Mouse (Mus musculus): Measurements from ENCODE around the gene Rspo1.

DNA sequence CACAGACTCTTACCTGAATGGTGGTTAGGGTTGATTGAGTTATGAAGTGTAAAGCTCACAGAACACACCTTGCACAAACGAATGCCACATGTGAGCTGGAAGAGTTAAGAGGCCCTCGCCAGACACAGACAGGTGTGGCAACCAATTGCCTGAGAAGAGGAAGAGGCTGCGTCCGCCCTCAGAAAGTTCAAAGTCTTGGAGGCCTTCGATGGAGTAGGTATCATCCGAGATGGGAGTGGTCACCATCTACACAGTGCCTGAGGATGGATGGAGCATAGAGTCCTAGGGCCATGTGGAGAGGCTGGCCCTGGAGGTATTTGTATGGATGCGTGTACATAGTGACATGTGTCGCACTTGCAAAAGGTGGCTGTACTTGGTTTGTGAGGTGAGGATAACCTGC is 15.1 kb upstream of the Rspo1 start:
- TF ChIP-seq NRF1 (IDR thresholded peaks at IDR 0.05; ENCODE audit: low read depth, low read length) (no peak), ZMIZ1 (IDR thresholded peaks at IDR 0.05; ENCODE audit: low read depth, low read length) (no peak), POLR2A (IDR thresholded peaks at IDR 0.05; ENCODE audit: low read depth, low read length) (no peak), ELF1 (IDR thresholded peaks at IDR 0.05; ENCODE audit: low read depth, low read length) (no peak), ZNF384 (IDR thresholded peaks at IDR 0.05; ENCODE audit: low read depth, low read length) (no peak), EP300 (IDR thresholded peaks at IDR 0.05; ENCODE audit: low read length) (no peak), MAX (IDR thresholded peaks at IDR 0.05; ENCODE audit: low read length) (no peak), BHLHE40 (IDR thresholded peaks at IDR 0.05; ENCODE audit: low read depth, low read length) (no peak), CTCF (conservative IDR thresholded peaks at IDR 0.05 in 1 of 2, IDR thresholded peaks at IDR 0.05 in 1 of 2; ENCODE audit: low read depth in 2 of 2, low read length in 2 of 2) (no peak), POLR2AphosphoS2 (IDR thresholded peaks at IDR 0.05; ENCODE audit: low read depth, low read length) (no peak), GABPA (IDR thresholded peaks at IDR 0.05; ENCODE audit: insufficient replicate concordance, low read depth, low read length) (no peak), MAFK (IDR thresholded peaks at IDR 0.05; ENCODE audit: insufficient replicate concordance, low read length) (no peak)

Data from CH12.LX (cell line).